Mouse (Mus musculus): ENCODE measurements around the gene Ifngr2.

Ifngr2 gene

DNA sequence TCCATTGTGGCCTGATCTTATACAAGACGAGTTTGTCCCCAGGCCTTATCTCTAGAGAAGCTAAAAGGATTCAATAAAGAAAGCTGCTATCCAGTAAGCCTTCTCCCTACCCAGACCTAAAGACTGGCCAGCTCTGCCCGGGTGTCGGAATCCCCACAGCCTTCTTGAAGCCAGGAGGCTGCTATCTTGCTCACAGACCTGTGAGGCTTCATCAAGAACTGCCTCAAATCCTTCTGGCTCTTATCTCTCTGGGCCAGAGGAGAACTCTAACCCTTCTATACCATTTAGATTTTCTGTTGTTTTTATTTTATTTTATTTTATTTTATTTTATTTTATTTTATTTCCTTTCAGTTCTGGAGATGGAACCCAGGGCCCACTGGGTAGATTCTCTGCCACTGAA lies 9.8 kb upstream of the Ifngr2 start:
- DNase-seq = no peak

DNA sequence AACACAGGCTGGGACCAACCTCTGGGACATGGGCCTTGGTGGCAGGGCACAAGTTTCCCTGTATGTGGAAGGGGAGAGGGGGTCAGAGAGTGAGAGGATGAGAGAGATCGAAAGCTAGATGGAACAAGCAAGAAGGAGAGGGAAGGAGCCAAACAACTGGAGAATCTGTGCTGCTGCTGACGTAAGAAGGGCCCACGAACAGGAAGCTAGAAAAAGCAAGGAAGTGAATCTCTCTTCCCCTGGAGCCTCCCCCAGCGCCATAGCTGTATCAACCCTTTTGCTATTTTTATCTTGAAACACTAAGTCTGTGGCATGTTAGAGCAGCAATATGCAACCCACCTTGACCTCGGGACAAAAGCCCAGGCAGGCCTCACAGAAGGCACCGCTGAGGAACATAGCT lies 8.8 kb upstream of the Ifngr2 start:
- no peak for DNase-seq

DNA sequence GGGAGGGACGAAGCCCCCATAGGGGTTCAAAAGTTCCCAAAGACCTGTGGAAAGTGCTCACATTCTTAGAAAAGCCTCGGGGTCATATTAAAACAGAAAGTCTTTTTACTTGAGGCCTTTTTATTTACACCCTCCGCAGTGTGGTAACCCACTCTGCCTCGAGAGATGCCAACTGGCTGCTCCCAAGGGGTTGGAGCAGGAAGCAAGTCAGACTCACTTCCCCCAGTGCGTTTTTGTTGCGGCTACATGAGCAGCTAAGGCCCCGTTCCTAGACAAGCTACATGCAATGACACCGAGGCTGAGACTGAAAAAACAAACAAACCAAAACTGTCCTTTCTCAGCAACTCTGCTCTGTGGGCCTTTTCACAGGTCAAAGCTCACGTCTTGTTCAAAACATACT lies 8.4 kb upstream of the Ifngr2 start:
- no peak for DNase-seq

DNA sequence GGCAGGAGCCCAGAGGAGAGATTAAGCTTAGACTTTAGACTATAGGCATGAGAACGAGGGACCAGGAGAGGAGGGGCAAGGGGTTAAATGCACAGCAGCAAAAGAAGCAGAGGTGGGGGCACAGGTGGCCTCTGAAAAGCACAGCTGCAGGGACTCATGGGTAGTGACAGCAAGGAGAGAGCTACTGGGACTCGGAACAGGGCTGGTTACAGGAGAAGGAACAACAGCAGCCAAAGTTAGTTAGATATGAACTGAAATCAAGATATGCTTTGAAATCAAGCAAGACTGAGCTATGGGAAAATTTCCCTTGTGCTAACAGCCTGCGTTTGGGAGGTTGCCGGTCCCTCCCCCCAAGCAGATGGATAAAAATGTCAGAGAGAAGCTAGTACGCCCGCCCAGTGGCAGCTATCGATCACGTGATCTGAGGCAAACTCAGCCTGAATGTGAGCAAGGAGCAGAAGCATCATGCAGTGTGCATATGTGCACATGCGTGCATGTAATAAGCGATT lies 5.2 kb upstream of the Ifngr2 start:
- DNase-seq = no peak

DNA sequence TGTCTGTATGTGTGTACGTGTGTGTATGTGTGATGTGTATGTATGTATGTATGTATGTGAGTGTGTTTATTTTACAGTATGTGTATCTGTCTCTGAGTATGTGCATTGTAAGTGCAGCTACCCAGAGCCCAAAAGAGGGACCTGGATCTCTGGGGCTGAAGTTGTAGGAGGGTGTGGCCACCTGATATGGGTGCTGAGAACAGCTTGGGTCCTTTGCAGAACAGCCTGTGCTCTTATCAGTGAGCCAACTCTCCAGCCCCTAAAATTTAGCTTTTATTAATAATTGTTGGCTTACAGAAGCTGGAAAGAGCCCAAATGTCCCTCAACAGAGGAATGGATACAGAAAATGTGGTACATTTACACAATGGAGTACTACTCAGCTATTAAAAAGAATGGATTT lies 3.3 kb upstream of the Ifngr2 start:
- DNase-seq = no peak

DNA sequence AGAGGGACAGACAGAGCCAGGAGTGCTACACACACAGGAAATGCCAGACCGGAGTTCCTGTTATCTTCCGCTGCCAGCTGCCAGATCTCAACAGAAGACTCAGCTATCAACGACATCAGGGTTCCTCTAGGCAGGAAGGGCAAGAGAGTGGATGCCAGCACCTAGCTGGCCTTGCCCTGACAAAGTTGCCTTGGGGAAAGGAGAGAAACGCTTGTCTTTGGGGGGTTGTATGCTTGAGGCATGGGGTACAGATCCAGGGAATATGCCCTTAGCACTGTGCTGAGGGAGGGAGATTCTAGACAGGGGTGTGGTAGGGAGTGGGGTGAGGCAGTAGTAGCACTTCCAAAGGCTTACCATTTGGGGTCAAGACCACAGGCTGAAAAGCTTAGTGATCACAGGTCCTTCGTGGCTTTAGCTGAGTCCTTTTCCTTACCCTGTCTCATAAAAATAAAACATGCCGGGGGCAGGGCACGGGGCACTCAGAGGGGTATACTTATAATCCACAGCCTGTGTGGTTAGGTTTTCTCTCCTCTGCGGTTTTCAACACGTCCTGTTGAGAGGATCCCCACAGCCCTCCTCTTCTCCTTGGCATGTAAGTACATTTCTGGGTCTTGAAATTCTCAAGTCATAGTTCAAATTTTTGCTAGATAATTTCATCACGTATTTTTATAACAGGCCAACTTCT lies 1.1 kb upstream of the Ifngr2 start:
- DNase-seq = peak; percentile 39

DNA sequence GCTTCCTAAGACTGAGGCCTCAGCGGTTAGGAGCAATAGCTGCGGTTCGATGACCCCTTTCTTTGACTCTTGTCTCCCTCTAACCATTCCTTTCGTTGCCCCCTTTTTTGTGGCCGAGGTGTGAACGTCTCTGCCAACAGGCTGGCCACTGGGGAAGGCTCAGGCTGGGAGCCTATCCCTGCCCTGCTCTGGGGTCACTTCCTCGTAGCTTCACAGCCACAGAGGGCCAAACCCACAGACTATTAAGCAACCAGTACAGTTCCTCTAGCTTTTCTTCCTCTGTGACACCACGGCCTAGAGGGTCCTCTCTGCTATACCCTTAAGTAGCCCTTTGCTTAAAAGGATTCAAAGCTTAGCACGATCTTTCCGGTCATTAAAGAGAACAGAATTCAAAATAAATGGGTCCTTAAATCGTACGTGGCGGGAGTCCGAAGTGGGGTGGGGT lies 459 bp upstream of the Ifngr2 start:
- DNase-seq = peak; percentile 30

DNA sequence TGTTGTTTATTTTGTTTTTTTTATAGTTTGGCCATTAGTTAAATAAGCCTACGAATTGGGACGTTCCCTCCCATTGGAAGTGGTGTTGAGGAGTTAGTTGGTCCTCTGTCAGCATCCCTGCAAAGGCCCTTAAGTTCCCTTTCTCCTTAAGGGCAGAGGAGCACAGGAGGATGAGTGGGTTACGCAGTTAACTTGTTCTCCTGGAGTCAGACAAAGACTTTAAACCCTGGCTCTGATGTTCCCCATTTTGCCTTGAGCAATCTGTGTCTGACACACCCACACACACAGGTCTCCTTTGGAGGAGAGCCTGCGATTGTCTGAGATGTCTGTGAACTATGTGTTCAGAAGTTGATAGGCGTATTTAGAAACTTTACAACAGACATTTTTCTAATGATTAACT lies 1.1 kb downstream of the Ifngr2 start:
- no peak for DNase-seq

DNA sequence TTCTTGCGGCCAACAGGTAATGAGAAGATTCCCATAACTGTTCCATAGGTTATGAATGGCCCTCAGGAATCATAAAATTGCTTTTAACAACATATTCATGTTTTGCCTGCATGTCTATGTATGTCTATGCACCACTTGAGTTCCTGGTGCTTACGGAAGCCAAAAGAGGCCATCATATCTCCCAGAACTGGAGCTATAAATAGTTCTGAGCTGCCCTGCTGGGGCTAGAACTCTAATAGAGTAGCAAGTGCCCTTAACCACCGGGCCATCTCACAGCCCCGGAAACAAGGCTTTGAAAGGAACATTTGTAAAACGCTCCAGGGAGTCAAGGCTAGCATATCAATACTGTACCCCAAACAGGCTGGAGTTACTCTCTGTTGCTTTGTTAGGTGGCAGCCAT lies 1.7 kb downstream of the Ifngr2 start:
- no peak for DNase-seq

DNA sequence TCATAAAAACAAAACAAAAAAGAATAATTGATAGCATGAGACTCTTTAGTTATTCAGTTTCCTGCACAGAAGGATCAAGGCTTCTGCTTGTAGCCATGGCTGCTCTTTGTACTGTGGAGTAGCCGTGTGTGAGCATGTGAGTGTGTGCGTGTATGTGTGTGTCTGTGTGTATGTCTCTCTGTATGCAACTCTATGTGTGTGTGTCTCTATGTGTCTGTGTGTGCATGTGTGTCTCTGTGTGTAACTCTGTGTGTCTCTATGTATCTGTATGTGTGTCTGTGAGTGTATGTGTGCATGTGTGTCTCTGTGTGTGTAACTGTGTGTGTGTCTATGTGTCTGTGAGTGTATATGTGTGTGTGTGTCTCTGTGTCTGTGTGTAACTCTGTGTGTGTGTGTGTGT lies 2.1 kb downstream of the Ifngr2 start:
- DNase-seq = no peak

DNA sequence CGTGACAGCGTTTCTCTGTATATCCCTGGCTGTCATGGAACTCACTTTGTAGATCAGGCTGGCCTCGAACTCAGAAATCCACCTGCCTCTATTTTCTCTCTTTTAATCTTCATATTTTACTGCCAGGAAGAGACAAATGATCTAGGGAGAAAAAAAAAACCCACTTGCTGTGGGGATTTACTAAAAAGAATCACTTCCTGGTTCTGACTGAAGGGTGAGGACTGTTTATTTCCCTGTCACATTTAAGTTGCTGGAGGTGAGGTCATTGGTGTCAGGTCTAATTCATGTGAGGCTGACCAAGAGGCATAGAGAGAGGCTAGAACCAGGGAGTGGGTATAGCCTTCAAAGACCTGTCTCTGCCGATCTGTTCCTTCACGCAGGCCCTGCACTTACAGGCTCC lies 2.7 kb downstream of the Ifngr2 start:
- no peak for DNase-seq

DNA sequence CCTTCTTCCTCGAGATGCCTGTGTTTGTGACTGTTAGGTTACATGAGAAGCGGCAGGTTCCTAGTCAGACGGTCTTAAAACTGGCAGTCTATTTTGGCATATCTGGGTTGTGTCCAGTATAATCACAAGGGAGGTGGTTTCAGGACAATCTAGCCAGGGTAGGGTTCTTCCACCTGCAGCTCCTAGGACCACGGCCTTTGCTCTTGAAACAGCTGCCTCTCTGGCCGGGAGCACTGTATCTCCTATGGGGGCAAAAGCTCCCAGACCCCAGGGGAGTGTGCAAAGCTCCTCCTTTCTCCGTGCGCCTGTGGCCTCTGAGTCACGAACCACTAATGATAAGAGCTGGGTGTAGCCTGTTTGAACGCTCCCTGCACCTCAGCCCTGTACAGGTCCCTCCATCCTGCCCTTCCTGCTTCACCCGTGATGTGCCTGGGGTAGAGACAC lies 4.2 kb downstream of the Ifngr2 start:
- no peak for DNase-seq

DNA sequence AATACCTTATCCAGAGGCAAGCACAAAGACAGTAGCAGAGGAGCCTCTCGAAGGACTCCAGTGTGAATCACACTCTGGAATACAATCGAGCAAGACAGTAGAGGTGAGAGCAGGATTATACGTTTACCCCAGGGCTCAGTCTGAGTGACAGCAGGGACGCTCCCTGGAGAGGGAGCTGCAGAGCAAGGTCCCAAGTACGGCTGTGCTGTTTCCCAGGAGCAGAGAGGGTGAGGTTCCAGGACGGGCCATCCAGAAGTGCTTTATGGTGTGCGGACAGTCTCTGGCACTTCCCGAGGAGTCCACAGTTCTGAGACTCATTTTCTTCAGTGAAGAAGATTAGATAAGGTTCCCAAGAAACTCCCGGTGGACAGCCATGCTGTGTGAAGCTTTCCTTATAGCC lies 5.2 kb downstream of the Ifngr2 start:
- DNase-seq = no peak

DNA sequence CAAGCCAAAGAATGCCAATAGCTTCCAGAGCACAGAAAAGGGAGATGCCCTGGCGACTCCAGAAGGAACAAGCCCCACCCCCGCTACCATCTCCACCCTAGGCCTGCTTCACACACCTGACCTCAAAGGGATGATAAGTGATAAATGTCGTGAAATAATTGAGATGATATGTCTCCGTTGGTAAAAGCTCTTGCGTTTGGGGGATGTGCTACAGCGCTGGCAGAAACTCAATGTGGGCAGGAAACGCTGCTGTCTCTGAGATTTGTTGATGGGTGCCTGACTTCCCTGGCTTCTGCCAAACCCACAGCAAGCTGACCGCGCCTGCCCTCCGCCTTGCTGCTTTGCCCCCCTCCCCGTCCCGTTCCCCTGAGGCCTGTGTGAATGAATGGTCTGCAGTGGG lies 6.8 kb downstream of the Ifngr2 start:
- peak; percentile 52 for DNase-seq

DNA sequence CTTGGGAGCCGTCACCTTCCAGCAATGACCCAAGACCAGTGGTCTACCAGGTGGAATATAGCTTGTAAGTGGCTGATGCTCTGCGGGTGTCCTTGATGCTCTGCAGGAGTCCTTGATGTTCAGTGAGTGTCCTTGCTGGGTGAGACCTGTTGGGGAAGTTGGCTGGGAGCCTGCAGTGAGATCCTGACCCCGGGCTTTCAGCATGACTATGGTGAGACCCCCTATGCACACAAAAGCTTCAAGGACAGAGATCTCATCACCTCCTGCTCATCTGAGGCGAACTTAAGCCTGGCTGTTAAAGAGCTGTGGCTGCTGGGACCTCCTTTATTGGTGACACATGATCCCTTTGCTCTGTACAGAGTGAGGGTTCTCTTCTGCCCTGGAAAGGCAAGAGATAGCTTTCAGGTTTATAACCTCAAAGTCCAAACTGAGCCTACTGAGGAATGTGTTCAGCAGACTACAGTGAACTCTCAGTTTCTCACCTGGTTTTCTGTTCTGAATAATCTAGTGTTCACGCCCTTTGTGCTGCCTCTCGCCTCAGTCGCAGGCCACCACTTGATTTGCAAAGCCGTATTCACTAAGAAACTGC lies 8.2 kb downstream of the Ifngr2 start:
- no peak for DNase-seq

DNA sequence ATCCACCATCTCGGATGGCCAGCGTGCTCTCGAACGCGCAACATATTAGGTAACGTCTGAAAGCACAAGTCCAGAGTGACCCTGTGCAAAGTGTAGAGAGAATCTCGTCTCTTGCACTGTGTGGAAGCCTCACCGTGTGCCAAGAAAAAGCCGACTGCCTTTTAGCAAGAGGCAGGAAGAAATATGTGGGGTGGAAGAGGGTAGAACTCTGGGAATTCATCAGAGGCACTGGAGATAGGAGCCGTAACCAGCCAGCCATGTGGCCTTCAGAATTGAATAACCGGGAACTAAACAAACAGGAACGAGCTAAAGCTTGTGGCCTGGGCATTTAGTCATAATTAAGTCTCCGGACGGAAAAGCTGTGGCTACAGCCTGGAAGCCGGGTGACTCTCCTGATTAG lies 9.8 kb downstream of the Ifngr2 start:
- DNase-seq = no peak

DNA sequence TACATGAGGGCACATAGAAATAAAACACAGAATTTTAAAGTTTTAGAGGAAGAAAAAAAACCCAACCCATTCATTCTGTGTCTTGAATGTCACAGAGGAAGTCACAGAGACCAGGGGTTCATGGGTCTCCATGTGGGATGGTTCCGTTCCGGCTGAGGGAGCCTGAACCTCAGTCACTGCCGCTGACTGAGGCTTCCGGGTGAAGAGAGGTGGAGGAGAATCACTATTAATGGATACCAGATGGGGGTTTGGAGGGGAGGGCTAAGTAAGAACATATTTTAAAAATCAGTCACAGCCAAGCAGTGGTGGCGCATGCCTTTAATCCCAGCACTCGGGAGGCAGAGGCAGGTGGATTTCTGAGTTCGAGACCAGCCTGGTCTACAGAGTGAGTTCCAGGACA lies 10.3 kb downstream of the Ifngr2 start:
- DNase-seq = no peak

DNA sequence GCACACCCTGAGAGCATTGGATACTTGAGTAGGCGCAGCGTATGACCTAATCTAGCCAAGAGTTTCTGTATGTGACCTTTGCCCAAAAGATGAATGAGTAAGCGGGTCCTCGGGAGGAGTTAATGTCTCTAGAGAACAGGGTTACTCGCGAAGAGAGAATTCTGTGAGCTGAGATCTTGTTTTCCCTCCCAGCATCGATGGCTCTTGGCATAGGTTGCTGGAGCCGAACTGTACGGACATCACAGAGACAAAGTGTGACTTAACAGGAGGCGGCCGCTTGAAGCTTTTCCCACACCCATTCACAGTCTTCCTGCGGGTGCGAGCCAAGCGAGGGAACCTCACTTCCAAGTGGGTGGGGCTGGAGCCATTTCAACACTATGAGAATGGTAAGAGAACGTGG lies 10.8 kb downstream of the Ifngr2 start:
- DNase-seq = no peak

DNA sequence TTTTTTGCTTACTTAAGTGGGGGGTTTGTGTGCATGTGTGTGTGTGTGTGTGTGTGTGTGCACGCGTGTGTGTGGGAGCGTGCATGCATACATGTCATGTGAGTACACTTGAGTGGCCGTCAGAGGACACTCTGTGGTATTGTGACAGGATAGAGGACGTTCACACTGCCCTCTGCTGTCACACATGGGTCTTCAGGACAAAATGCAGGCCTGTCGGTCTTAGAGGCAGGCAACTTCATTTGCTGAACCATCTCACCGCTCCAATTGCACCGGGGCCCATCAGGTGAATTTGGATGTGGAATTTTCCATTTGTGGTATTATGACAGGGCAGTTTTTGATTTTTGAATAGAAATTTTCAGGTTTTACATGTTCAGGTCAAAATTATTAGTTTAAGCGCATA lies 14.2 kb downstream of the Ifngr2 start:
- no peak for DNase-seq

DNA sequence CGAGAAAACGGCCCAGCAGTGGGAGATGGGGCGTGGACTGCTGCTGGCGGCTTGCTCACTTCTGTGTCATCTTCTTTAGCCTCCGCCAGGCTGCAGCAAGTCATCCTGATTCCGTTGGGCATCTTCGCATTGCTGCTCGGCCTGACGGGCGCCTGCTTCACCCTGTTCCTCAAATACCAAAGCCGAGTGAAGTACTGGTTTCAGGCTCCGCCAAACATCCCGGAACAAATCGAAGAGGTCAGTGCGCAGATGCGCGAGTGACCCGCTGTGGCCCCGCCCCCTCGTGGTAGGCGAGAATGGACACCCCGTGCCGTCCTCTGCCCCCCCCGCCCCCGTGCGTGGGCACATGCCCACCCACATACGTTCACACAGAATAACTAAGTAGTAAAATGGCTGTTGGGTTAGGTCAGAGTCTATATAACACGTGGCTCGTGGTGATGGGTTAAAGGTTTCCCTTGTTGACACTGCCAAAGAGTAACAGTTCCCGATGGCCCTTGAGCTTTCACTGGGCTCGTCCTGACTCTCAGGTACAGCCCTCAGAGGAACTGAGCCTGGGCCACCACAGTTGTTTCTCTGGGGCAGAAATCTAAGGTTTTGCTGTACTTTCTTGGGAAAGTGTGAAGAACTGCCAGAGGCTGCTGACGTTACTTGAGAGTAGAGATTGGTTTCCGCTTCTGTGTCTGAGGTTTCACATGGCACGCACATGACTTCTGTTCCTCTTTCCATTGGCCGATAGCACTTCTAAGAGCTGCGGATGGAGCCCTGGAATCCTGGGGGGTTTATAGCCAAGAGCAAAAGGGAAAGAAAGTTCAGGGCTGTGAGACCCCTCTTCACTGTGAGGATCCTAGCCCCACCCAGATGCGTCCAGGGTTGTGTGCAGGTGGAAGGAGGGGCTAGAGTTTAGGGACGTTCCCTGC lies 14.9 kb downstream of the Ifngr2 start:
- no peak for DNase-seq

DNA sequence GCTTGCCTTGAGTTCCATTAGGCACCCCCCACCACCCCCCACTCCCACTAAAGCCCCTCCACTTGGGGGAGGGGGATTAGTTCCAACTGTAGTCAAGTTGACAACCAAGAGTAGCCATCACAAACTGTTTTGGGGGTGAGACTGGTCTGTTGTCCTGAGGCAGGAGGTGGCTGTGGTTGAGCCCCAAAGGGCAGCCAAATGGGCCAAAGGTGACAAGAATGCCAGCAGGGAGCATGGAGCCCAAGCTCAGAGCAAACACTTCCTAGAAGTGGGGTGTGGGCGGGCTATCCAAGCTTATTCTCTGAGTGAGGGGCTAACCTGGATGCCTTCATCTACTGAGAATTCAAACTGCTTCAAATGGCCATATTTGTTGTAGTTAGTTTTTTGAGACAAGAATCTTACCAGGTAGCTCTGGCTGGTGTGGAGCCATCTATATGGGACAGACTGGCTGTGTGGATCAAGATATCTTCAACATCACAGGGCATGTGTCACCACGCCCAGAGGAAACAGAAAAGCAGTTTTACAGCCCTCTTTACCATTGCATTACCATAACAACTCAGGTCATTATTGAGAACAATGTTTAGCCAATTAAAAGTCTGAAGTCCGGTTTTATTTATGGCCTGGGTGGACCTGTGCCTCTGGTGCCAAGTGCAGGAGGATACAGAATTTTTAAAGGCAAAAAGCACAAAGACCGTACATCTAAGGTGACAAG lies 17.9 kb downstream of the Ifngr2 start:
- no peak for DNase-seq

DNA sequence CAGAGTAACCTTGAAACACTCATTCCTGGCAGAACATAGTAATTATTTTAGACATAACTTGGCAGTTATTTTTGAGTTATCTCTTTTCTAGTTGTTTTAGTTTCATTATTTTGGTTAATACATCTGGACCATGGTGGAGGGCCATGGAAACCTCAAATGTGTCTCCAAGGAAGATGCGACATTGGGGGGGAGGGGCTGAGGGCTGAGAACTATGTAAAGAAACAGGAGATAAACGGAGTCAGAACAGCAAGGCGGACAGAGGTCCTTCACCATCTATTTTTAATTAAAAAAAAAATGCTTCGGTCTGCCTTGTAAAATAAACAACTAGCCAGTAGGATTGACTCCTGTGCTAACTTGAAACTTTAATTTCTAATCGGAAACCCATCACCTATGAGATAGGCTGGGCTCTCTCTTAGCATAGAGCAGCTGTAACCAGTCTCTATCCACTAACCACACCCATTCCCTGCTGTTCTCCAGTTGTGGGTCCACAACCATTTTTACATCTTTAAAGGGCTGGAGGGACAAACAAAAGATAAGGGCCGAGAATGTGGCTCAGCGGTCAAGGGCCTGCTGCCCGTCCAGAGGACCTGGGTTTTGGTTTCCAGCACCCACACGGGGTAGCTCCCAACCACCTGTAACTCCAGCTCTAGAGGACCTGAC lies 18.6 kb downstream of the Ifngr2 start:
- DNase-seq = no peak

DNA sequence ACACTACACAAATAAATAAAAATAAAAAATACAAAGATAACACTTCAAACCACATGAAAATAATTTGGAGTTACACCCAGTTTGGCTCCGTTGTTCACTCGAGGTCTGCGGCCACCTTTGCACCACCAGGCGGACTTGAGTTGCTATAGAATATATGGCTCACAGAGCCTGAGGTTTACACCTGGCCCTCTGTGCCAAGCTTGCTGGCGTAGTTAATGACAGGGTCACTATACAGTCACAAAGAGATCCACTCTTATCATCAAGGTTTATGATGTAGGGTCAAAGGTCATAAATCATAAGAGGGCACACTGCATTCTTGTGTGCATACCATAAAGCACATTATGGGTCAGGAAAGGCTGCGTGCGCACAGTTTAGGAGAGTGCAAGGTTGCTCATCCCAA lies 19.1 kb downstream of the Ifngr2 start:
- no peak for DNase-seq
